Mouse (Mus musculus): ENCODE results near the gene Kcnh6. TPM values are rescaled to one million over a fixed set of nuclear protein-coding genes. Genes with fewer than 3 reads are reported as not detected.
"Not testable (repeated sequence)": the region's sequence is repeated elsewhere in the genome, so short reads cannot be mapped to it uniquely, and the experiment has no call there.

Gene Kcnh6
- total RNA-seq, 1 experiment from 2014 or later, result 0.47 TPM

GRCm38 (mm10) chr11:106055341-106055740, 47.4 kb downstream of the Kcnh6 start:
- ATAC-seq (ENCODE audit: extremely low read depth, insufficient number of reproducible peaks, low FRiP score, poor library complexity, severe bottlenecking), result no peak

- ATAC-seq (ENCODE audit: extremely low read depth, insufficient number of reproducible peaks, low FRiP score, poor library complexity, severe bottlenecking), result no peak
These were observed 49.0 kb downstream of the Kcnh6 start for GRCm38 (mm10) chr11:106056819-106057491.

- no peak for ATAC-seq (ENCODE audit: extremely low read depth, insufficient number of reproducible peaks, low FRiP score, poor library complexity, severe bottlenecking)
These were observed 50.1 kb downstream of the Kcnh6 start for GRCm38 (mm10) chr11:106058020-106058419.

GRCm38 (mm10) chr11:106060549-106060948, 52.6 kb downstream of the Kcnh6 start:
- no peak for ATAC-seq (ENCODE audit: extremely low read depth, insufficient number of reproducible peaks, low FRiP score, poor library complexity, severe bottlenecking)

GRCm38 (mm10) chr11:106061311-106061710, 53.4 kb downstream of the Kcnh6 start:
- ATAC-seq (ENCODE audit: extremely low read depth, insufficient number of reproducible peaks, low FRiP score, poor library complexity, severe bottlenecking), result no peak

GRCm38 (mm10) chr11:106063756-106064155, 55.8 kb downstream of the Kcnh6 start:
- ATAC-seq (ENCODE audit: extremely low read depth, insufficient number of reproducible peaks, low FRiP score, poor library complexity, severe bottlenecking), result no peak

GRCm38 (mm10) chr11:106065073-106065922, 57.4 kb downstream of the Kcnh6 start:
- no peak for ATAC-seq (ENCODE audit: extremely low read depth, insufficient number of reproducible peaks, low FRiP score, poor library complexity, severe bottlenecking)

GRCm38 (mm10) chr11:106065923-106066571, 58.1 kb downstream of the Kcnh6 start, which contains the start of gene Taco1:
Gene Taco1 (plus strand): TSS chr11:106066061.
- ATAC-seq (ENCODE audit: extremely low read depth, insufficient number of reproducible peaks, low FRiP score, poor library complexity, severe bottlenecking), result peak; percentile 99

- ATAC-seq (ENCODE audit: extremely low read depth, insufficient number of reproducible peaks, low FRiP score, poor library complexity, severe bottlenecking), result not testable (repeated sequence)
These were observed 58.7 kb downstream of the Kcnh6 start for GRCm38 (mm10) chr11:106066616-106067015.

- no peak for ATAC-seq (ENCODE audit: extremely low read depth, insufficient number of reproducible peaks, low FRiP score, poor library complexity, severe bottlenecking)
These were observed 65.8 kb downstream of the Kcnh6 start for GRCm38 (mm10) chr11:106073774-106074173.

GRCm38 (mm10) chr11:106076321-106076720, 68.4 kb downstream of the Kcnh6 start:
- peak; percentile 91 for ATAC-seq (ENCODE audit: extremely low read depth, insufficient number of reproducible peaks, low FRiP score, poor library complexity, severe bottlenecking)

Other genes with a start within 250 kb of the Kcnh6 start
- 0.74 TPM in 1 of 2 replicates, not detected in the other for gene Cyb561, start 54.8 kb upstream of the Kcnh6 start, total RNA-seq (2017)
- 5.2 and 7.4 TPM in 2 replicates for gene Ace, start 40.2 kb upstream of the Kcnh6 start, total RNA-seq (2017)
- gene Ace3, start 13.4 kb upstream of the Kcnh6 start, total RNA-seq (2017), result not detected in 2 replicates
- 46.9 and 48.4 TPM in 2 replicates for gene Dcaf7, start 28.7 kb downstream of the Kcnh6 start, total RNA-seq (2017)
- gene Taco1, start 57.9 kb downstream of the Kcnh6 start, total RNA-seq (2017), result 9.8 and 12.0 TPM in 2 replicates
- gene Map3k3, start 76.5 kb downstream of the Kcnh6 start, total RNA-seq (2017), result 223 and 224 TPM in 2 replicates
- gene Gm10840, start 152.7 kb downstream of the Kcnh6 start, total RNA-seq (2017), result 2.4 and 4.1 TPM in 2 replicates
- gene Limd2, start 152.7 kb downstream of the Kcnh6 start, total RNA-seq (2017), result 145 and 154 TPM in 2 replicates
- 34.6 and 36.5 TPM in 2 replicates for gene Strada, start 194.0 kb downstream of the Kcnh6 start, total RNA-seq (2017)
- gene Ccdc47, start 208.2 kb downstream of the Kcnh6 start, total RNA-seq (2017), result 109 and 118 TPM in 2 replicates
- 106 and 126 TPM in 2 replicates for gene Ddx42, start 208.8 kb downstream of the Kcnh6 start, total RNA-seq (2017)
- 60.0 and 63.8 TPM in 2 replicates for gene Ftsj3, start 248.0 kb downstream of the Kcnh6 start, total RNA-seq (2017)
- 53.5 and 58.3 TPM in 2 replicates for gene Psmc5, start 248.0 kb downstream of the Kcnh6 start, total RNA-seq (2017)

All from neutrophil, adult 5-6 weeks (primary cell).